Mouse (Mus musculus): ENCODE measurements around the gene Socs3. TPM values are rescaled to one million over a fixed set of nuclear protein-coding genes. Genes with fewer than 3 reads are reported as not detected.
A peak's percentile ranks its signal among the peaks of the same experiment; 100 is the strongest.

The Socs3 gene
- total and polyA plus RNA-seq, 3 experiments: 0.96 to 1.9 TPM; not detected in 1

GRCm38 (mm10) chr11:117993190-117994175, 23.6 kb upstream of the Socs3 start (continued):
- TF ChIP-seq MXI1 (IDR thresholded peaks at IDR 0.05; ENCODE audit: low read depth, low read length) (peak; percentile 60), JUND (IDR thresholded peaks at IDR 0.05; ENCODE audit: low read depth, low read length) (no peak), POLR2AphosphoS2 (IDR thresholded peaks at IDR 0.05; ENCODE audit: low read length) (no peak), KAT2A (conservative IDR thresholded peaks at IDR 0.05; ENCODE audit: low read depth, low read length) (no peak)

- H3K4me3 ChIP-seq (ENCODE audit: control insufficient read depth in 1 of 2, insufficient read depth in 1 of 2, low read depth in 2 of 2, low read length in 2 of 2): no peak overlapping the region
- peaks cover 94% of the 10 kb centered on the region for H3K79me2 ChIP-seq (ENCODE audit: control insufficient read depth, insufficient read depth, low read length, poor library complexity)
- no peak for TF ChIP-seq ZKSCAN1 (IDR thresholded peaks at IDR 0.05; ENCODE audit: low read depth, low read length)
- 0 out of 2 replicates have a peak, but pooled peaks have one; percentile 26 for TF ChIP-seq SIN3A (IDR thresholded peaks at IDR 0.05; ENCODE audit: low read length)
- H3K27ac ChIP-seq (ENCODE audit: control insufficient read depth, low read depth, low read length): no peak overlapping the region
- H3K9ac ChIP-seq (ENCODE audit: control insufficient read depth, low read depth, low read length, poor library complexity, severe bottlenecking): no peak overlapping the region
- no peaks in the 10 kb centered on the region for H3K27me3 ChIP-seq (ENCODE audit: control insufficient read depth in 1 of 2, insufficient read depth in 2 of 2, low read length in 2 of 2)
- peaks cover 0 to 47% of the 10 kb centered on the region in 2 experiments; a peak in 2 of 4 replicates for H3K36me3 ChIP-seq (ENCODE audit: control insufficient read depth in 1 of 2, insufficient read depth in 2 of 2, low read length in 2 of 2)
- peaks cover 16 to 60% of the 10 kb centered on the region in 2 experiments for H3K4me1 ChIP-seq (ENCODE audit: control insufficient read depth in 1 of 2, insufficient read depth in 2 of 2, low read length in 2 of 2)
- H3K9me3 ChIP-seq (replicated peaks; ENCODE audit: insufficient read depth, low read length): no peaks in the 10 kb centered on the region
- no peak for DNase-seq (ENCODE audit: low read depth, low spot score)
Observed at GRCm38 (mm10) chr11:117991502-117992470, 21.9 kb upstream of the Socs3 start.

GRCm38 (mm10) chr11:117989926-117990325, 20.1 kb upstream of the Socs3 start:
- no peak overlapping the region for H3K4me3 ChIP-seq (ENCODE audit: control insufficient read depth in 1 of 2, insufficient read depth in 1 of 2, low read depth in 2 of 2, low read length in 2 of 2)
- 0 out of 2 replicates have a peak overlapping the region, but pooled peaks have one; percentile 15 for H3K27ac ChIP-seq (ENCODE audit: control insufficient read depth, low read depth, low read length)
- TF ChIP-seq CHD1 (IDR thresholded peaks at IDR 0.05; ENCODE audit: low read depth, low read length) (no peak), GATA1 (IDR thresholded peaks at IDR 0.05; ENCODE audit: low read depth, low read length) (peak; percentile 13; the same call in 1 of the 2 replicates), CTCF (IDR thresholded peaks at IDR 0.05 in 2 of 3, conservative IDR thresholded peaks at IDR 0.05 in 1 of 3; ENCODE audit: control insufficient read depth in 1 of 3, insufficient read depth in 1 of 3, low read depth in 2 of 3, low read length in 3 of 3, poor library complexity in 1 of 3, severe bottlenecking in 1 of 3) (peak in 2 of 3 experiments; percentile 26 to 30; a peak in 3 of 6 replicates)
- no peaks in the 10 kb centered on the region for H3K9me3 ChIP-seq (replicated peaks; ENCODE audit: insufficient read depth, low read length)
- peak; percentile 46 for DNase-seq (ENCODE audit: low read depth, low spot score)
- H3K27me3 ChIP-seq (ENCODE audit: control insufficient read depth in 1 of 2, insufficient read depth in 2 of 2, low read length in 2 of 2): no peaks in the 10 kb centered on the region
- peaks cover 16 to 63% of the 10 kb centered on the region in 2 experiments for H3K4me1 ChIP-seq (ENCODE audit: control insufficient read depth in 1 of 2, insufficient read depth in 2 of 2, low read length in 2 of 2)
- peaks cover 81% of the 10 kb centered on the region for H3K79me2 ChIP-seq (ENCODE audit: control insufficient read depth, insufficient read depth, low read length, poor library complexity)
- peak overlapping the region; percentile 30; the same call in 1 of the 2 replicates for H3K9ac ChIP-seq (ENCODE audit: control insufficient read depth, low read depth, low read length, poor library complexity, severe bottlenecking)
- H3K36me3 ChIP-seq (ENCODE audit: control insufficient read depth in 1 of 2, insufficient read depth in 2 of 2, low read length in 2 of 2): peaks cover 0 to 47% of the 10 kb centered on the region in 2 experiments; a peak in 2 of 4 replicates
